Mouse (Mus musculus) hindbrain, embryonic 13.5 days (tissue): ENCODE measurements around the gene Nsl1. TPM values are rescaled to one million over a fixed set of nuclear protein-coding genes. Genes with fewer than 3 reads are reported as not detected.
A peak's percentile ranks its signal among the peaks of the same experiment; 100 is the strongest.

ENCODE experiments used
- ATAC-seq: fragments of 200-750 bp; cut with Nextera tagmentation; 2 replicates; pipeline ENCODE4 v1.8.0; 2017; ENCODE audit warnings: moderate TSS enrichment; ENCODE audit not compliant: low FRiP score
- H3K27ac ChIP-seq: fragments of 300-500 bp; sonication (generic); 2 replicates; pipeline ENCODE4 v1.5.1; 2015; ENCODE audit warnings: inconsistent platforms, mild to moderate bottlenecking, moderate library complexity
- H3K27me3 ChIP-seq: fragments of 300-500 bp; sonication (generic); 2 replicates; pipeline ENCODE4 v1.6.1; 2015; ENCODE audit warnings: mild to moderate bottlenecking, inconsistent platforms
- H3K36me3 ChIP-seq: fragments of 300-500 bp; sonication (generic); 2 replicates; pipeline ENCODE4 v1.6.1; 2015; ENCODE audit warnings: mild to moderate bottlenecking, inconsistent platforms
- H3K4me1 ChIP-seq: fragments of 300-500 bp; sonication (generic); replicated peaks from 2 replicates; pipeline ENCODE4 v1.6.1; 2015; ENCODE audit warnings: inconsistent platforms
- H3K4me2 ChIP-seq: fragments of 300-500 bp; sonication (generic); 2 replicates; pipeline ENCODE4 v1.6.1; 2015; ENCODE audit warnings: inconsistent platforms, mild to moderate bottlenecking, moderate library complexity
- H3K4me3 ChIP-seq: fragments of 300-500 bp; sonication (generic); 2 replicates; pipeline ENCODE4 v1.5.1; 2015; ENCODE audit warnings: mild to moderate bottlenecking, inconsistent platforms
- H3K9ac ChIP-seq: fragments of 300-500 bp; sonication (generic); 2 replicates; pipeline ENCODE4 v1.6.1; 2015; ENCODE audit warnings: mild to moderate bottlenecking, inconsistent platforms
- H3K9me3 ChIP-seq: fragments of 300-500 bp; sonication (generic); 2 replicates; pipeline ENCODE4 v1.6.1; 2016; ENCODE audit warnings: inconsistent platforms
- WGBS: fragments of 180-500 bp; shearing (Covaris S2); methylation state at CpG from one replicate; pipeline ENCODE4 v1.1.7; 2015; 5-methylcytosine and 5-hydroxymethylcytosine counted together
- polyA plus RNA-seq: library from polyadenylated mRNA; unstranded; fragments of >200 nt; fragmentation: Nextera tagmentation; extraction: Ambion mirVana; gene quantifications from 2 replicates; pipeline ENCODE4 v1.2.1, GENCODE M21; 2015

The Nsl1 gene
- polyA plus RNA-seq, 1 experiment from 2014 or later, result 5.0 TPM

- Histone ChIP-seq H3K27ac (no peak overlapping the region), H3K27me3 (no peaks in the 10 kb centered on the region), H3K4me3 (no peak overlapping the region), H3K9me3 (no peaks in the 10 kb centered on the region), H3K4me2 (no peak overlapping the region), H3K4me1 (no peaks in the 10 kb centered on the region), H3K9ac (no peak overlapping the region), H3K36me3 (peaks cover 12% of the 10 kb centered on the region)
- 70% methylated on average over 5 of the region's 5 CpGs for WGBS
- no peak for ATAC-seq
Observed at GRCm38 (mm10) chr1:191084951-191085559, 22.2 kb downstream of the Nsl1 start.

DNA sequence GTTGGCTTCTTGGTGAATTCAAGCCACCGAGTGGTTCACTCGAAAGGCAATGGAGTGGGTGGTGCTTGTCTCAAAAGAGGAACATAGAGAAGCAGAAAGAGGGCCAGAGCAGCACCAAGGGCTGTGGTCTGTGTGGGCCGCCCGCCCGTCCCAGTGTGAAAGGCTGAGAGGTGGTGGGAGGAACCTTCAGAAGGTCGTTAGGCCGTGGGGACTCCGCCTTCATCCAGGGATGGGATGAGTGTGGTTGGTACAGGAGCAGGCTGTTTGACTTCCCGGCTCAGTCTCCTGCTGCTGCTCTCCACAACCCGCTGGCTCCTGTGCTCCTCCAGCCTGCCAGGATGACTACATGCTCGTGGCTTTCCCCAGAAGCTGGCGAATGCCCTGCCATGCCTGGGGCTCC, 22.8 kb downstream of the Nsl1 start:
- Histone ChIP-seq H3K27ac (no peak overlapping the region), H3K27me3 (no peaks in the 10 kb centered on the region), H3K4me1 (no peaks in the 10 kb centered on the region), H3K36me3 (peaks cover 12% of the 10 kb centered on the region), H3K9ac (no peak overlapping the region), H3K4me2 (no peak overlapping the region), H3K4me3 (no peak overlapping the region), H3K9me3 (no peaks in the 10 kb centered on the region)
- WGBS, result 78% methylated on average over 12 of the region's 12 CpGs
- no peak for ATAC-seq

DNA sequence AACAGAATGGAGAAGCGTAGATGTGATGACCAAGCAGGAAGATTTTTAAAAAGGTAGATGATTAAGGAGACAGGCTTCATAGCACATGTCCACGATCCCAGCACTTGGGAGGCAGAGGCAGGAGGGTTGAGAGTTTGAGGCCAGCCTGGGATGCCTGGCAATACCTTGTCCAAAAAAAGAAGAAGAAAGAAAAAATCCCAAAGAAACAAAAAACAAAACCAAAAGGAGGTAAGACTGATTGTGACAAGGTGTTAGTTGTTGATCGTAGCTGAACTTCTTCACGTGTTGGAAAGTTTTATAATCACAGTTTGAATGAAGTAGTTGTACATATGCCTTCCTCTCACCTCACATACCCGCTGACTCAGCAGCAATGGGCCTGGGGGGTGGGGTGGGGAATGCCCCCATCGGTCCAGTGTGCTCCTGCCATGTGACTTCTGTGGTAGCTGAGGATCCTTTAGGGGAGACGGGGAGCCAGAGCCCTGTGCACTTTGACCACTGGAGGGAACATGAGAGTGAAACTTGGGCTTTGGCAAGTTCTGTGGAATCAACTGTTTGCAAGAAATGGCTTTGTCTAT, 23.6 kb downstream of the Nsl1 start:
- no peak overlapping the region for H3K4me3 ChIP-seq
- no peaks in the 10 kb centered on the region for H3K4me1 ChIP-seq
- H3K4me2 ChIP-seq, result no peak overlapping the region
- H3K27ac ChIP-seq, result no peak overlapping the region
- no peak overlapping the region for H3K9ac ChIP-seq
- ATAC-seq, result no peak
- H3K9me3 ChIP-seq, result no peaks in the 10 kb centered on the region
- no peaks in the 10 kb centered on the region for H3K27me3 ChIP-seq
- peaks cover 12% of the 10 kb centered on the region for H3K36me3 ChIP-seq
- WGBS, result 90% methylated on average over 7 of the region's 7 CpGs

DNA sequence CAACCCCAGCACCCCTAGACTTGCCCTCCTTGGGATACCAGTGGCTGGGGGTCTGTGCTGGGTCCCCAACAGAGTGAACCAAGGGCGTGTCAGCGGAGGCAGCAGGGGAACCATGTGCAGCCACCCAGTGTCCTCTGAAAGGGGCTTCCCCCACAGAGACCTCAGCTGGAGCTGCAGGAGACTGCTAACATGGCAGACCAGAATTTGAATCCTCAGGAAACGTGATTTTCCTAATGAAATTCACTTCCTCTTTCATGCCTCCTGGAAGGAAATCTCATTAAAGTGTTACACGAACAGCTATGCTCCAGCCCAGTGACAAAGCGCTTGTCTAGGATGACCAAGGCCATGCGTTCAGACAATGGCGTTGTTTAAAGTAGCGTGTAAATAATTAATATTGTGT, 24.1 kb downstream of the Nsl1 start:
- no peak overlapping the region for H3K4me2 ChIP-seq
- no peak overlapping the region for H3K27ac ChIP-seq
- ATAC-seq, result no peak
- H3K9me3 ChIP-seq, result no peaks in the 10 kb centered on the region
- no peak overlapping the region for H3K9ac ChIP-seq
- H3K4me3 ChIP-seq, result no peak overlapping the region
- H3K4me1 ChIP-seq, result no peaks in the 10 kb centered on the region
- peaks cover 8% of the 10 kb centered on the region for H3K36me3 ChIP-seq
- H3K27me3 ChIP-seq, result no peaks in the 10 kb centered on the region
- WGBS, result 75% methylated on average over 8 of the region's 8 CpGs

GRCm38 (mm10) chr1:191087955-191088354, 25.1 kb downstream of the Nsl1 start:
- WGBS, result 88% methylated on average over 5 of the region's 5 CpGs
- Histone ChIP-seq H3K4me2 (no peak overlapping the region), H3K27me3 (no peaks in the 10 kb centered on the region), H3K27ac (no peak overlapping the region), H3K4me1 (no peaks in the 10 kb centered on the region), H3K9me3 (no peaks in the 10 kb centered on the region), H3K9ac (no peak overlapping the region), H3K4me3 (no peak overlapping the region), H3K36me3 (no peaks in the 10 kb centered on the region)
- ATAC-seq, result no peak

- 80% methylated on average over 6 of the region's 6 CpGs for WGBS
- Histone ChIP-seq H3K4me3 (no peak overlapping the region), H3K9ac (no peak overlapping the region), H3K36me3 (no peaks in the 10 kb centered on the region), H3K27ac (no peak overlapping the region), H3K4me2 (no peak overlapping the region), H3K4me1 (no peaks in the 10 kb centered on the region), H3K27me3 (0 out of 2 replicates have a peak, but pooled peaks cover 3% of the 10 kb centered on the region), H3K9me3 (no peaks in the 10 kb centered on the region)
- ATAC-seq, result no peak
Observed at GRCm38 (mm10) chr1:191089355-191089754, 26.5 kb downstream of the Nsl1 start.

- H3K9ac ChIP-seq, result no peak overlapping the region
- no peaks in the 10 kb centered on the region for H3K36me3 ChIP-seq
- no peak overlapping the region for H3K4me2 ChIP-seq
- H3K9me3 ChIP-seq, result no peaks in the 10 kb centered on the region
- no peak overlapping the region for H3K4me3 ChIP-seq
- no peak overlapping the region for H3K27ac ChIP-seq
- no peak for ATAC-seq
- 0 out of 2 replicates have a peak, but pooled peaks cover 1% of the 10 kb centered on the region for H3K4me1 ChIP-seq
- 87% methylated on average over 8 of the region's 8 CpGs for WGBS
- peaks cover 13% of the 10 kb centered on the region for H3K27me3 ChIP-seq
Observed at GRCm38 (mm10) chr1:191092050-191092449, 29.2 kb downstream of the Nsl1 start.

DNA sequence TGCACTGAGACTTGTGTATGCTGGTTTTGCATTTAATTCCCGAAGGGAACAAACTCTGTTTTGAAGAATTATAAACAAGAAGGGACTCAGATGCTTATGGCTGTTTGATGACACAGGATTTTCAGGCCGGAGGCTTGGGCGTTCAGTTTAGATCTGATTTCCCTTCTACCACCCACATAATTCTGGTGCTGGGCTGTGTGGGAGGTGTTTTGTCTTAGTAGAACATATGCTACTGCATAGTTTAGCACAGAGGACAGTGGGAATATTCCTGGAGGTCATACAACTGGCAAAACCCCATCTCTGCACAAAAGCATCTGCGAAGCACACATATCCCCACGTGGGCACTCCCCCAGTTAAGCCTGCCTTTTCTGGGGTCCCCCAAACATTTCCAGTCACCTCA, 30.8 kb downstream of the Nsl1 start:
- H3K27me3 ChIP-seq, result peaks cover 25% of the 10 kb centered on the region
- no peaks in the 10 kb centered on the region for H3K36me3 ChIP-seq
- H3K4me2 ChIP-seq, result no peak overlapping the region
- H3K9me3 ChIP-seq, result no peaks in the 10 kb centered on the region
- peaks cover 15% of the 10 kb centered on the region for H3K4me1 ChIP-seq
- WGBS, result 85% methylated on average over 5 of the region's 5 CpGs
- ATAC-seq, result no peak
- H3K4me3 ChIP-seq, result no peak overlapping the region
- no peak overlapping the region for H3K27ac ChIP-seq
- no peak overlapping the region for H3K9ac ChIP-seq

DNA sequence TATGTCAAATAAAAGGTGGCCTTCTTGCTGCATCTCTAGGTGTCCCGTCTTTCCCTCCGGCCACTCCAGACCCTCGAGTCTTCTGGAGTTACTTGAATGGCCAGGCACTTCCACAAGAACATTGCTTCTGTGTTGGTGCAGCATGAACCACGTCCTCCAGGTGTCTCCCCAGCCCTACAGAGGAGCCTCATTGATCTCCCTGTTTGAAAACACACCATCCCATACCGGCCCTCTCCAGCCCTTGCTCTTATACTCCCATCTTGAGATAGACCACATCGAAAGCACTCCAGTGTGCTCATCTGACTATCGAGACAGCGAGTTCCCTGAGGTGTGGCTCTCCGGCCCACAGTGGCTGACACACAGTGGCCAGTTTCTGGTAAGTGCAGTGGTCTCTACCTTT, 32.2 kb downstream of the Nsl1 start:
- peaks cover 18% of the 10 kb centered on the region for H3K4me1 ChIP-seq
- 74% methylated on average over 9 of the region's 9 CpGs for WGBS
- no peak for ATAC-seq
- H3K9ac ChIP-seq, result no peak overlapping the region
- H3K9me3 ChIP-seq, result no peaks in the 10 kb centered on the region
- H3K4me2 ChIP-seq, result no peak overlapping the region
- H3K36me3 ChIP-seq, result no peaks in the 10 kb centered on the region
- peaks cover 39% of the 10 kb centered on the region for H3K27me3 ChIP-seq
- no peak overlapping the region for H3K27ac ChIP-seq
- no peak overlapping the region for H3K4me3 ChIP-seq

GRCm38 (mm10) chr1:191096871-191097681, 34.3 kb downstream of the Nsl1 start:
- H3K4me3 ChIP-seq, result peak overlapping the region; percentile 59
- no peak for ATAC-seq
- peaks cover 46% of the 10 kb centered on the region for H3K27me3 ChIP-seq
- H3K9ac ChIP-seq, result peak overlapping the region; percentile 75; the same call in 1 of the 2 replicates
- peak overlapping the region; percentile 99 for H3K4me2 ChIP-seq
- no peaks in the 10 kb centered on the region for H3K36me3 ChIP-seq
- H3K9me3 ChIP-seq, result no peaks in the 10 kb centered on the region
- 60% methylated on average over 14 of the region's 14 CpGs for WGBS
- peaks cover 18% of the 10 kb centered on the region for H3K4me1 ChIP-seq
- no peak overlapping the region for H3K27ac ChIP-seq

GRCm38 (mm10) chr1:191097802-191098747, 35.3 kb downstream of the Nsl1 start, which contains the start of gene Batf3:
Gene Batf3 (plus strand): TSS chr1:191097847.
- Histone ChIP-seq H3K4me2 (peak within 1 kb of the TSS; percentile 99), H3K9ac (peak within 1 kb of the TSS; percentile 75), H3K36me3 (no peaks in the 10 kb centered on the region), H3K27me3 (peaks cover 46% of the 10 kb centered on the region), H3K4me1 (peaks cover 18% of the 10 kb centered on the region), H3K9me3 (no peaks in the 10 kb centered on the region), H3K27ac (no peak within 1 kb of the TSS), H3K4me3 (peak within 1 kb of the TSS; percentile 59)
- ATAC-seq, result peak; percentile 75
- WGBS, result under 1% methylated on average over 85 of the region's 95 CpGs

DNA sequence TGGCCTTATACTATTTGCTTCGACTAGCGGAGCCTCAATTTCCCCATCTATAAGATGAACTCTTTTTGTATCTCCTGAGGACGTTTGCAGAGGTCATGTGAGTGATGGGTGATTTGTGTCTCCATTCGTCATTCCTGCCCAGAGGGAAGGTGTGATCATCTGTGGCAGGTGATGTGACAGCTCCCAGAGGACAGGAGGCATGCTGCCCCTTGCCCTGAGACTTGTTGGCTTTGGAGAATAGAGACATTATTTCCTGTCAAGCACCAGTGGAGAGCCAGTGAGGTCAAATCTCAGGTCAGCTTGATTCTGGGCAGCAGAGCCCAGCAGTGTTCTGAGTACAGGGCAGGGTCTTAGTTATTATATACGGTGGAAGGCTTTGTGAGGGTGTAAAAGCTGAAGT, 36.3 kb downstream of the Nsl1 start:
- peak overlapping the region; percentile 99 for H3K4me2 ChIP-seq
- 0 out of 2 replicates have a peak overlapping the region, but pooled peaks have one; percentile 59 for H3K4me3 ChIP-seq
- no peaks in the 10 kb centered on the region for H3K36me3 ChIP-seq
- WGBS, result 43% methylated on average over 5 of the region's 5 CpGs
- H3K4me1 ChIP-seq, result peaks cover 18% of the 10 kb centered on the region
- H3K27ac ChIP-seq, result no peak overlapping the region
- H3K9ac ChIP-seq, result no peak overlapping the region
- peaks cover 43% of the 10 kb centered on the region for H3K27me3 ChIP-seq
- no peak for ATAC-seq
- H3K9me3 ChIP-seq, result no peaks in the 10 kb centered on the region
